Mouse (Mus musculus): ENCODE measurements around the gene Olfm2. TPM values are rescaled to one million over a fixed set of nuclear protein-coding genes. Genes with fewer than 3 reads are reported as not detected.

The Olfm2 gene
- polyA plus RNA-seq, 1 experiment, result 4.4 TPM

GRCm38 (mm10) chr9:20631332-20631731 lies 114.8 kb downstream of the Olfm2 start:
- no peak overlapping the region for H3K27ac ChIP-seq (ENCODE audit: insufficient read depth, low read length)
- H3K36me3 ChIP-seq (ENCODE audit: control insufficient read depth, insufficient read depth, low read length, poor library complexity, severe bottlenecking), result no peaks in the 10 kb centered on the region
- no peaks in the 10 kb centered on the region for H3K27me3 ChIP-seq (ENCODE audit: control insufficient read depth, insufficient read depth, low read length, poor library complexity, severe bottlenecking)
- H3K4me1 ChIP-seq (ENCODE audit: control insufficient read depth, insufficient read depth, low read length), result peaks cover 2% of the 10 kb centered on the region
- TF ChIP-seq POLR2A (IDR thresholded peaks at IDR 0.05; ENCODE audit: insufficient read depth, low read length) (no peak), CTCF (IDR thresholded peaks at IDR 0.05; ENCODE audit: low read depth, low read length) (no peak), EP300 (IDR thresholded peaks at IDR 0.05; ENCODE audit: insufficient read depth, low read depth, low read length) (no peak)
- H3K9me3 ChIP-seq (replicated peaks; ENCODE audit: control insufficient read depth, insufficient read depth, low read length, poor library complexity, severe bottlenecking), result no peaks in the 10 kb centered on the region
- H3K4me3 ChIP-seq (ENCODE audit: low read depth, low read length), result no peak overlapping the region
- no peak overlapping the region for H3K9ac ChIP-seq (ENCODE audit: low read depth, poor library complexity, severe bottlenecking)

Other genes starting within 250 kb of the Olfm2 start
- gene Zfp266, start 224.9 kb downstream of the Olfm2 start, polyA plus RNA-seq (2011; ENCODE audit: insufficient read depth, insufficient read length, low read depth, missing spikeins), result 113 and 128 TPM in 2 replicates
- gene Zfp846, start 165.1 kb downstream of the Olfm2 start, polyA plus RNA-seq (2011; ENCODE audit: insufficient read depth, insufficient read length, low read depth, missing spikeins), result 6.6 and 8.7 TPM in 2 replicates
- gene Ubl5, start 103.5 kb downstream of the Olfm2 start, polyA plus RNA-seq (2011; ENCODE audit: insufficient read depth, insufficient read length, low read depth, missing spikeins), result 288 and 314 TPM in 2 replicates
- gene Fbxl12, start 101.6 kb downstream of the Olfm2 start, polyA plus RNA-seq (2011; ENCODE audit: insufficient read depth, insufficient read length, low read depth, missing spikeins), result 19.6 and 20.2 TPM in 2 replicates
- 17.6 and 20.9 TPM in 2 replicates for gene Pin1, start 94.3 kb downstream of the Olfm2 start, polyA plus RNA-seq (2011; ENCODE audit: insufficient read depth, insufficient read length, low read depth, missing spikeins)
- gene Col5a3, start 68.7 kb upstream of the Olfm2 start, polyA plus RNA-seq (2011; ENCODE audit: insufficient read depth, insufficient read length, low read depth, missing spikeins), result 1.3 and 1.6 TPM in 2 replicates
- not detected in 2 replicates for gene Rdh8, start 72.2 kb upstream of the Olfm2 start, polyA plus RNA-seq (2011; ENCODE audit: insufficient read depth, insufficient read length, low read depth, missing spikeins)
- gene A230050P20Rik, start 122.3 kb upstream of the Olfm2 start, polyA plus RNA-seq (2011; ENCODE audit: insufficient read depth, insufficient read length, low read depth, missing spikeins), result 20.5 and 23.9 TPM in 2 replicates
- gene Angptl6, start 133.4 kb upstream of the Olfm2 start, polyA plus RNA-seq (2011; ENCODE audit: insufficient read depth, insufficient read length, low read depth, missing spikeins), result 1.3 and 2.0 TPM in 2 replicates
- 76.9 and 81.2 TPM in 2 replicates for gene Ppan, start 141.8 kb upstream of the Olfm2 start, polyA plus RNA-seq (2011; ENCODE audit: insufficient read depth, insufficient read length, low read depth, missing spikeins)
- 206 and 216 TPM in 2 replicates for gene Eif3g, start 152.3 kb upstream of the Olfm2 start, polyA plus RNA-seq (2011; ENCODE audit: insufficient read depth, insufficient read length, low read depth, missing spikeins)
- gene Dnmt1, start 213.5 kb upstream of the Olfm2 start, polyA plus RNA-seq (2011; ENCODE audit: insufficient read depth, insufficient read length, low read depth, missing spikeins), result 115 and 120 TPM in 2 replicates
- gene S1pr2, start 230.4 kb upstream of the Olfm2 start, polyA plus RNA-seq (2011; ENCODE audit: insufficient read depth, insufficient read length, low read depth, missing spikeins), result 14.1 and 19.9 TPM in 2 replicates